Mouse (Mus musculus): ENCODE data around the gene Samd13.

GRCm38 (mm10) chr3:146679646-146680045 is 5.7 kb downstream of the Samd13 start:
- TF ChIP-seq CTCF (conservative IDR thresholded peaks at IDR 0.05; ENCODE audit: low read length), result no peak
- TF ChIP-seq NANOG (IDR thresholded peaks at IDR 0.05; ENCODE audit: borderline replicate concordance, low read length), result no peak
- TF ChIP-seq POU5F1 (IDR thresholded peaks at IDR 0.05; ENCODE audit: borderline replicate concordance, low read length), result no peak

All from E14TG2a.4 (cell line).